Mouse (Mus musculus): ENCODE data around the gene Psmg3.

The Psmg3 gene

DNA sequence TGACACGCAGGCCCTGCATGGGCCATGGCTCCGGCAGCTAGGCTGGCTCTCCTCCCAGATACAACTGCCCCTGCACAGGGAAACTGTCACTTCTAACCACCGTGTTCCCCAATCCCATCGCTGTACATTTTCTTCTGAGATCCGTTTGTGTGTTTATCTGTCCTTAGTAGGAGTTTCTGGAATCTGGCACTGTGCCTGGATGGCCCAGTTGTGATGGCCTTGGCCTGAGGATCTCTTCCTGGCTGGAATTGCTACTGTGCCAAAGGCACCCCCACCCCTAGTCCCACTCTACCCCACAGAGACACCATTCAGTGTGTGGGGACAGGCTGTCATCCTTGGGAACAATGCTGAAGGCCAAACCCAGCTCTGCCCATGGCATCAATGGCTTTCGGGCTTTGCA is 10.7 kb downstream of the Psmg3 start:
- DNase-seq (ENCODE audit: low read depth): no peak

DNA sequence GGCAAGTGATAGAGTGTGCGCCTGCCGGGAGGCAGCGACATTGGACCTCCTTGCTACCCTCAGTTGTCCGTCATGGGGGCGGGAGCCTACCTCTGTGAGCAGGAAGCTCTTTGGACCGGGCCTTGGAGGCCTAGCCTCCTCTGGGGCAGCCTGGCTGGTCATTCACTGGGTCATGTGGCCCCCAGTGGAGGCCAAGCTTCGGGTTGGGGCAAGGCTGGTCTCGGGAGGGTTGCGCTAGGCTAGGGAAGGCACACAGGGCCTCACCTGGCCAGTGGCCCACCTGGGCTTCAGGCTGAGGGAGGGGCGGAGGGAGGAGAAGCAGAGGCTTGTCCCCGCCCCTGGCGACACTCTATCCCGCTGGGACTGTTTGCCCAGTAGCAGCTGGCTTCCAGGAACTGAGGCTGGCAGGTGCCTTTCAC is 12.7 kb downstream of the Psmg3 start:
- no peak for DNase-seq (ENCODE audit: low read depth)

DNA sequence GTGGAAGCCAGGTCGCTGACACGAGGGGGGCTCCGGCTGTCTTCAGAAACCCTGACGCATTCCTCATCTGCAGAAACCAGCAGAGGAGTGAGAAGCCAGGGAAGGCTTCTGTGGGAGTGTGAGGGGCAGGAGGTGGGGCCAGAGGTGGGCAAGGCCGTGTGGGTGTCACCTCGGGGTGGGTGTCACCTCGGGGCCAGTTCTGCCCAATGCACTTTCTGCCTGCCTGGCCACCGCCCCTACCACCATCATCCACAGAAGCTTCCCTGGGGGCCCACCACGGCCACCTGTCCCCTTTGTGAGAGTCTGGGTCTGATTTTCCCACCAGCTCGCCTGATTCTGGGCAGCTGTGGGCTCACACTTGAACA is 13.6 kb downstream of the Psmg3 start:
- no peak for DNase-seq (ENCODE audit: low read depth)

DNA sequence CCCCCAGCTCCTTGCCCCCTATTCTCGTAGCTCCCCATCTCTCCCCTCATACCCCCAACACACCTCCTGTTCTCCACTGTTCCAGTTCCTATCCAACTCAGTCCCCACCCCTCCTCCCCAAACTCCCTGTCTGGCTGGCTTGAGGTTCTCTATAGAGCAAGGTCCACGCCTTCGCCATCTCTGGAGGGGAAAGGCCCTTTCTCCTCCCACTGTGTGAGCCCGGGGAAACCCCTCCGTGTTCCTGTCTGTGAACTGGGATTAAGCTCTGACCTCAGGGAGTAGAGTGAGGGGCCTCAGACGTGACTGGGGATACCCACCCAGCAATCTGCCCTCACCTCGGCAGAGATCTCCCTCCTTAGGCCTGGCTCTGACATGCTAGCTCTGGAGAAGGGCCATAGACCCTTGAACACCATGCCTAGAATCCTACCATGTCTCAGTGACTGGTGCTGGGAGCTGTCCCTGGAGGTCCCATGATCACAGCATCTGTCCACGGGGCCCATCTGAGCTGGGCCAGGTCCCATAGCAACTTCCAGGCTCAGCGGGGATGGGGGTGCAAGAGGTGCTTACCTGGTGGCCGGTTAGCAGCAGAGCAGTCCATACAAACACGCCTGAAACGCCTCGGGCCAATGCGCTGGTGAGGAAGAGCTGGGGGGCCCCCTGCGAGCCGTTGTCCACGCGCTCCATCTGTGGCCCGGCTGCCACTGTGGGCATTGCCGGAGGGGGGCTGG is 14.1 kb downstream of the Psmg3 start:
- DNase-seq (ENCODE audit: low read depth): no peak

DNA sequence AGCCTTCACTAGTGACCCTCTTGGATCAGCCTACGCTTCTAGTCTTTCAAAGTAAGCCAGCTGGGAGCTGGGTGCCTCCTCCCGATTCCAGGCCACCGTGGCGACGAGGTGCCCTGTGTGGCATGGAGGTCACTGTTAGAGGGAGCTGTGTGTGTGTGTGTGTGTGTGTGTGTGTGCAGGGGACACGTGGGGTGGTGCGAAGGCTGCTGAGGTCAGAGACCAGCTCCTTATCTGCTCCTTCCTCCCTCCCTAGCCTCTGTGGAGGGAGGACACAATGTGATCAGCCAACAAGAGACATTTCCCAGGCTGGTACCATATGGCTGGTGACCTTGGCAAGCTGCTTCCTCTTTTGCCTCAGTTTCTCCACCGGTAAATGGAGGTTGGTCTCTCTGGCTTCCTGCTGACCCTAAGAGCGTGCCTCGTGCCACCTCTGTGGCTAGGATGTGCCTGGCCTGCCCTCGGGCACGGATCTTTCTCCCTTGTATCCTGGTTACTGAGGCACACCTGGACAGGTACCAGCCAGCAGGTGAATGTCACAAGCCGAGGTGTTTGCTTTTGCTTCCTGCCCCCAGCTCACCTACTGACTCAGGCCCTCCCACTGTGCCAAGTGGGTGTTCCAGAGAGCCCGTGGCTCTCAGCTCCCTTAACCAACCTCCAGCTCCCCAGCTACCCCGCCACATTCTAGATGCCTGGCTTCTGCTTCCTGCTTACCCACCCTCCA is 14.8 kb downstream of the Psmg3 start:
- DNase-seq (ENCODE audit: low read depth): no peak

DNA sequence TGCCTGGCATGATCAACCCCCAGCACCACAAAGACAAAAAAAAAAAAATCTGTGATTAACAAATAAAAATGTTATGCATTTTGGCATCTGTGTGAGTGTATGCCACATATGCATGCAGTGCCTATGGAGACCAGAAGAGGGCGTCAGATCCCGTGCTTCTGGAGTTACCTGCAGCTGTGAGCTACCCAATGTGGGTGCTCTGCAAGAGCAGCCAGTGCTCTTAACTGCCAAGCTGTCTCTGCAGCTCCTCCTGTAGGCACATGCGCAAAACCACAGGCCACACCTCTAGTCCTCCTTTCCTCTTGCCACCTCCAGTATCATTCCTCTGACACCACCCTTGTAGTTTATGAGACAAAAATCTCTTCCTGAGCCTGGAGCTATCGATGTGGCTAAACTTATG is 17.3 kb downstream of the Psmg3 start:
- no peak for DNase-seq (ENCODE audit: low read depth)

DNA sequence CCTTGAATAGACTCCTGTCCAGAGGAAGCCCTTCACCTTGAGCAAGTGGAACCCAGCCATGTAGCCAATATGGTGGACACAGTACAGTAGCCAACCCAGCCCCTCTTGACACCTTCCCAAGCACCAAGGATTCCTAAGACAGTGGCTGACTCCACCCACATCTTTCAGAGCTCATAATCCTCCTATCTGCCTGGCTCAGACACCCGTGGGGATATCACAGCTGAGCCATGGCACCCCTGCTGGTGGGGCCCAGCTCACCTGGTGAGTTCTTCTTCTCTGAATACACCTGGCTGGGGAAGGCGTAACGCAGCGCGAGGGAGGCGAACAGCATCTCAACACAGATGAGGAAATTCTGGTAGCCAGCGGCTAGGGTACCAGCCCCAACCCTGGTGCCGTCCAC is 20.8 kb downstream of the Psmg3 start:
- DNase-seq (ENCODE audit: low read depth): no peak

DNA sequence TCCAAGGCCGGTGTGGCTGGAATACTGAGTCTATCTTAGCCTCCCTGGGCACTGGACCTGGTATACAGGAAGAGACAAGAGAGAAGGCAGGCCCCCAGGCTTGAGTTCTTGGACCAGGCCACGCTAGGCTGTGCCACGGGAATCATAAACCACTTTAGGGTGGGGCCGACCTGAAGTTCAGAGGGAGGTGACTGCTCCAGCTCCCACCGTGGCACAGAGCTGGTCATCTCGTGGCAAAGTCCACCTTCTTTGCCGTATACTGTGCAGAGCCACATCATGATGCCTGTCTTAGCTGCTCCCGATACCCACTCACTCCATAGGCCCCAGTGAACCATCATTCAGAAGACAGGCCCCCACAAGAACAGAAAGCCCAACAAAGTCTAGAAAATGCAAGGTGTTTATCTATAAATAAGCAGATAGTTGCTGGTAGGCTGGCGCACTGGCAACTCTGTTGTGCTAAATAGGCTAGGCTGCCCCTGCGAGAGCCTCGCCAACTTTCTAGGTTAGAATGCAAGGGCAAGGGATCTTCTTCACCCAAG is 22.0 kb downstream of the Psmg3 start:
- no peak for DNase-seq (ENCODE audit: low read depth)

DNA sequence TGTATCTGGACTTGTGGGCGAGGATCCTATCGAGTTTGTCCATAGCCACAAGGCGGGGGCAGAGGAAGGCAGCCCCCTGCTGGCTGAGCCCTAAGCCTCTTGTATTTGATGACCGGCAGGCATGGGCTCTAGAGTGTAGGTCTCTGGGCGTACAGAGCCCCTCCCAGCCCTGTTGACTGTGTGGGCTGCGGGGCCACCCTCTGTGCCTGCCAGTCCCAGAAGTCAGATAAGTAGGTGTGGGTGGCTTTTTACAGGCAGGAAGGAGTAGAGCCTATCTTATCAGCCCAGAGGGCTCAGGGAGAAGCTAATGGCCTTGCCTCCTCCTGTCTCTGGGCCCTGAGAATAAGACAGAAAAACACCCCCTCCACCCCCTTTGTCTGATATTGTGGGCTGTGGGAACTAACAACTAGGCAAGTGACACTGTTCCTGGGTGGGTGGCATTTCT is 22.6 kb downstream of the Psmg3 start:
- DNase-seq (ENCODE audit: low read depth): no peak

DNA sequence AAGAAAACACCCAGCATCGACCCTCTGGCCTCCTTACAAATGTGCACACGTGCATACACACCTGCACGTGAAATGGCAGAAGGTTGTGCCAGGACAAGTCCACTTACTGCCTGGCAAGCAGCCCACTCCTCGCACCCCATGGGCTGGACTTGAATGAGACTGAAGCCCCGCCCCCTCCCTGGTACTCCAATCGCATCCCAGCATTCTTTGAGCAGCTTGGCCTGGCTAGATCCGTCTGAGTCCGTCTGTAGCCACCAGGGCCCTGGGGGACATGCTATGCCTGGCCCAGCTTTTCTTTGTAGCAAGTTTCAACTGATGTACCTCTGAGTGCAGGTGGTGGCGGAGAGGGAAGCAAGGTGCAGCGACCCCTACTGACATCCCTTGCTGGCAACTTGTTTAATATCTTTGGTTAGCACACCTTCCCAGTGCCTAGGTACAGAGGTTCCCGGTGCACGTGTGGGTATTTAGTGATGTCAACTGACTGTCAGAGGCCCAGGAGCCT is 23.0 kb downstream of the Psmg3 start:
- DNase-seq (ENCODE audit: low read depth): no peak

DNA sequence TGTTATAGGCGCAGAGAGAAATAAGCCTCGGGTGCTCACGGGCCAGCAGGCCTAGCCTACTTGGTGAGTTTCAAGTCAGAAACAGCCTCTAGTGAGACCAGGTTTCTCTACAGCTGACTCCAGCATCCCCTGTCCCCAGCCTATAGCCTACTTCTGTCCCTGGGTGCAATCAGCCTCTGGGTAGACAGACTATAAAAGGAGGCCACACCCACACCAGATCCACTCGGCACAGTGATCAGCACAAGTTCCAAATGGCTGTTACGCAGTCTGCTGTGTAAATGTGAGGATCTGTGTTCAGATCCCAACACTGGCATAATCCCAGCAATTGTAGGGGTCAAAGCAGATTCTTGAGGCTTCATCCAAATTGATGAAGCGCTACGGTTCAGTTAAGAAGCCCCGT is 23.5 kb downstream of the Psmg3 start:
- DNase-seq (ENCODE audit: low read depth): no peak

DNA sequence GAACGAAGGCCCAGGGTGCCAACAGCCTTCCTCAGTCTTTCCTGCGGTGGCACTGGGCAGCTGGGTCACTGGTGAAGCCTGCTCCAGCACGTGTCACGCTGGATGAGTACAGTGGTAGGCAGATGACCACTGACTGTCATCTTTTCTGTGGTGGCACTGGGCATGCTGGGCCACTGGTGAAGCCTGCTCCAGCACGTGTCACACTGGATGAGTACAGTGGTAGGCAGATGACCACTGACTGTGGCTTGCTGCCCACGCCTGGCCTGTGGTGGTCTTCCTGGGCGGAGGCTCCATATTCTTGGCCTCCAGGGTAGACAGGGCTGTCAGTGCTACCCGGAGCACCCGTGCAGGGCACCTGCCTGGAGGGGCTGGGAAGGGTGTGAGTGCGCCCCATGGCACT is 24.8 kb downstream of the Psmg3 start:
- DNase-seq (ENCODE audit: low read depth): no peak

DNA sequence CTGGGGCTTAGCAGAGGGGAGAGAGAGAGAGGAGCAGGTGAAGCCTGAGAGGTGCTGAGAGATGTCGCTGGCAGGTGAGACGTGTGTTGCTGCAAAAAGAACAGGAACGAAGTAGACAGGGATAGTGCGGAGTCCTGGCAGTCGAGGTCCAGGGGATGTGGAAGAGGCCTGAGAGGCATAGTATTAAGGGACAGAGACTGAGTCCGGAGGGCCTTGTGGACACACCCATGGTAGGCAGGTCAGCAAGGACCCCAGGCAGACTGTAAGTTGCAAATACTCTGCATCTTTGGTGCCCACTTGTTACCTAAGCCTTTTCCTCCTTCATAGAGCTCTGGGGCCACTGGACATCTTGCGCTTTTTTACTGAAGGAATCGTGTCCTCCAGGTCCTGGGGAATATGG is 25.5 kb downstream of the Psmg3 start:
- DNase-seq (ENCODE audit: low read depth): no peak

DNA sequence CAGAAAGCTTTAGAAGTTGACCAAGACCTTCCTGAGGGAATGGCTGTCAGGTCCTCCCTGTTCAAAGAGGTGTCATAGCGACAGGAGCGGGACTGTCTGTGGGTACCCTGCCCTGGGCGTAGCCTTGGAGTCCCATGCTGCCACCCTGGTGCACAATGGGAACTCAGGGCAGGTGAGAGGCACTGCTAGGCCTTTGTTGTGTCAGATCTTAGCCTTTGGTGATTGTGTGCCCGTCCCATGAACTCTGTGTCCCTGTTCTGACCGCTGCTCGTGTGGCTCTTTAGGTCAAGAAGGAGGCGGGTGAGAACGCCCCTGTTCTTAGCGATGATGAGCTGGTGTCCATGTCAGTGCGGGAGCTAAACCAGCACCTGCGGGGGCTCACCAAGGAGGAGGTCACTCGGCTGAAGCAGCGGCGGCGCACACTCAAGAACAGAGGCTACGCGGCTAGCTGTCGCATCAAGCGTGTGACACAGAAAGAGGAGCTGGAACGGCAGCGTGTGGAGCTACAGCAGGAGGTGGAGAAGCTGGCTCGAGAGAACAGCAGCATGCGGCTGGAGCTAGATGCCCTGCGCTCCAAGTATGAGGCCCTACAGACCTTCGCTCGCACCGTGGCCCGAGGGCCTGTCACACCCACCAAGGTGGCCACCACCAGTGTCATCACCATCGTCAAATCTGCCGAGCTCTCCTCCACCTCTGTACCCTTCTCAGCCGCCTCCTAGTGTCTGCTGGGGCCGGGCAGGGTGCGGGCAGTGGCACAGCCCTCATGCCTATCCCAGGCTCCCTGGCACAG is 26.7 kb downstream of the Psmg3 start:
- no peak for DNase-seq (ENCODE audit: low read depth)

DNA sequence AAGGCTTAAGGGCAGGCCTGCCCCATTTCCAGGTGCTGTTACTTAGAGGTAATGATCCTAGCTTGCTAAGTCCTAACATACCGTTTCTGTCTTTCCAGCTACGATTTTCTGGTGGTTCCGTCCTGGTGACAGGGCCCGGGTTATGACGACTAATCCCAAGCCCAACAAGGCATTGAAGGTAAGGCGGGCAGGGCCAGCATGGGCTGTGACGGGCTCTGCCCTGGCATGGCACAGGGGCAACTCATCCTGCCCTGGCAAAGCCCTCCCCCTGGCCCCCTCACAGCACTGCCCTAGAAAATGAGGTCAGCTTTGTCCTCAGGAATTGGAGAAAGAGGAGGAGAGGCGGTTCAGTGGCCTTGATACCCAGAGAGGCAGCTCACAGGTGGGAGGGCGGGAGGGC is 27.6 kb downstream of the Psmg3 start:
- no peak for DNase-seq (ENCODE audit: low read depth)

DNA sequence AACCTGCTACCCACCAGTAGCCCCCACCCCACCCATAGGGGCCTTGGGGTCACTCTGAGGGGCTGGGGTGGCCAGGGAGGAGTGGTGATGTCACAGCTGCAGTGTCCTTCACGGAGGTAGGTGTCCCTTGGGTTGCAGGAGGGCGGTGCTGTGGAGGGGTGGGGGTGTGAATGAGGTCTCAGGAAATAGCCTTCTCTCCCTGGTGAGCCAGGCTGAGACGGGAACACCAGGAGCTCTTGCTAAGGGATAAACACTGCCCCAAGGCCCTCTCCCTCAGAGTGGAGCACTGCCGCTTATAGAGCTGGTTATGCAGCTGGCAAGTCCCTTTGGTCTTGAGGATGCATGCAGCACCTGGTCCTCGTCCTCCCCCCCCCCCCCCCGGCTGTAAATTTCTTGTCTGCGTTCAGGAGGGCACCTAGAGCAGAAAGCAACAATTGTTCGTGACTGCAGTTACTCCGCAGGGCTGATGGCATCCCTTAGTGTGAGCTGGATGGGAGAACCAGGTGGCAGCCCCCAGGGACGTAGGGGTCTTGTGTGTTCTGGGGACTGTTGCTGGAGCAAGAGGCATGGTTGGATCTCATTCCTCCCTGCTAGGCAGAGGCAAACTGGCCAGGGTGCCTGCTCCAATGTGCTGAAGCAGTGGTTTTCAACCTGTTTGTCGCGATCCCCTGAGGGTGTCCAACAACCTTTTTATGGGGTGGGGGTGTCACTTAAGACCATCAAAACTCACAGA is 28.4 kb downstream of the Psmg3 start:
- DNase-seq (ENCODE audit: low read depth): no peak

DNA sequence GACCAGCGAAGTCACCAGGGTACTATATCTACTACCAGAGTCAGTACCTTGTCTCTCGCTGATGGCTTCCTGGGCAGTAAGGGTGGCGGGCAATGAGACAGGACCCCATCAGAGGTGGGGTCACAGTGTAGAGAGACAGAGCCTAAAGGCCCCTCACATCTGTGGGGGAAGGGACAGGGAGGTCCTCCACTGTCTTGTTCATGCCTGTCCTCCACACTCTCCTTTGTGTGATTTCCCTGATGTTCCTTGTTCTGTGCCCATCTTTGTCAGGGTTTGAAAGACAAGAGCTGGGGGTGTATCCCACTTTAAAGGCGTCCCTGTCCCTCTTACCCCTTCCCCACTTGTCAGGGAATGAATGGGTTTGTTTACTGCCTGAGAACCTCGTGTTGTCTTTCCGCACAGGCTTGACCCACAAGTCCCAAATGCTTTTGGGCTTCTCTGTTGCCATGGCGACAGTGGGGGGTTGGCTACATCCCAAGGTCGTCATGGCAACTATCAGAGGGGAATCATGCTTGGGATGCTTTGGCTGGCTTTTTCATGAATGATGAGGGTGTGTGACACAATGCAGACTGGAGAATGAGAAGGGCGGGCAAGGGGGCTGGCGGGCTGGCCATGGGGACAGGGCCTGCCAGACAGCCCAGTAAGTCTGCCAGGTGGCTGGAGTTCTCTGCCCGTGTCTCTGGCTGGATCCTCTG is 29.1 kb downstream of the Psmg3 start:
- no peak for DNase-seq (ENCODE audit: low read depth)

DNA sequence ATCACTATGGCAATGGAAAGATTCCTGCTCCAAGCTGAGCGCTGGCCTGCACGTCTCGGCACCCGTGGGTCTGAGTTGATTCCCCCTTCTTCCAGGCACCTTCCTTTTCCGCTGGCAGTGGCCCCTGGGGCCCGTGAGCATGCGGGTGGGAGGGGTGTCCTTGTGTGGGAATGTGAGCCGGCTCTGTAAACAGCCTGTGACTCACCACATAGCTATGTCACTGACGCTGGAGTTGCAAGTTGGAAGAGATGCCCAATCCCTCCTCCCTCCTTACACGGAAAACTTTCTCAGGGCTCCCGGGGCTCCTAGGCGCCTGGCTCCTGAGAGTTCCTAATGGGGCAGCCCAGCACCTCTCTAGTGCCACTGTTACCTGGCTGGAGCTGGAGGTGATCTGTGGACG is 29.8 kb downstream of the Psmg3 start:
- no peak for DNase-seq (ENCODE audit: low read depth)

DNA sequence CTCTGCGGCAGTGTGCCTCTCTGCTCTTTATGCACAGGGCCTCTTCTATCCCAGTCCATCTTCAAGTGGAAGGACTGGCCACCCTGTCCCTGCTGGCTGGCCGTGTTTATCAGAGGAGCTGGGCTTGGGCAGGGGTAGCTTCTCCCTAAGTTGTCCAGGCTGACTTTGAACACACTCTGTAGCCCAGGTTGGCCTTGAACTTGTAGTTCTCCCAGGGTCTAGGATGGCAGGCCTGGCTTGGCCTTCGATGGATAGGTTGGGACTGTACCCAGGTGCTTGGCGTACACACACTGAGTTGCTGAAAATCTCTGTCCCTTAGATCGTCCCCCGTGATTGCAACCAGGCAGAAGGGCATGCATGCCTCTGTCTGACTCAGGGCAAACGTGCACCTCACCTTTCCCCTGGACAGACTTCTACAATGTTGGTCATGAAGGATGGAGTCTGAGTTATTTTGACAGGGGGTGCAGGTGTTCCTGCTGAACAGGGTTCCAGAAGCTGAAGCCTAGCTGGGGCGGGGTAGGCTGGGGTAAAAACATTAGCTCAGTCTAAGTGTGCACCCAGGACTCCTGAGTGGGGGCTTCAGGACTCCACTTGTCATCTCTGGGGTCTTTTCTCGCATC is 30.6 kb downstream of the Psmg3 start:
- no peak for DNase-seq (ENCODE audit: low read depth)

DNA sequence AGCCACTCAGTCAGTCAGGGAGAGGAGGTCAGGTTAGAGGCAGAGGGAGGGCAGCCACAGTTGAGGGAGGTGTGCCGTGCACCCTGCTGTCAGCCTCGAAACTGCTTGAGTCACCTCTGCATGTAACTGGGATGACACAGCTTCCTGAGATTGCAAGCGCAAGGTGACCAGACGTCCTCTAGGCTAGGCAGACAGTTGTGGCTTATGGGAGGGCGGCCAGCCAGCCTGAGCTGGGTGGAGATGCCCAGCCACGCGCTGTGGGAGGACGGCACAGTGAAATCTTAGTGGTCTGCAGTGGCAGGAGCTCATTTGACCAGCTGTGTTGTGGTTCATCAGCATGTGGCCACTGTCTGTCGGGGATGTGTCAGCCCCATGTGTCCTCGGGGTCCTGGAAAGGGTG is 31.7 kb downstream of the Psmg3 start:
- DNase-seq (ENCODE audit: low read depth): no peak

DNA sequence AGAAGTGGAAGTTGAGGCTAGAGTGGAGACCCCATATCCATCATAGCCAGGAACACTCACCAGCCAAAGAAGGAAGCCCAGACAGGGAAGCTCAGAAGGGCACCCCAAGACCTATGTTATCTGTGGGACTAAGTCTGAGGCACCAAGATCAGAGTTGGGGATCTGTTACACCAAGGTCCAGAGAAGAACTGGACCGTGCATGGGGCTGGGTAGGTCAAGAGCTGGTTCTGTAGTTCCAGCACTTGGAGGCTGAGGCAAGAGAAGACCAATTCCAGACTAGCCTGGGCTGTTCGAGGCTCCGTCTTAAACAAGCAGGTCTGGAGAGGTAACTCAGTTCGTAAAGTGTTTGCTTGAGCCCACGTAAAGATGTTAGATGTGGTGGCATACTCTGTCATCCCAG is 32.5 kb downstream of the Psmg3 start:
- no peak for DNase-seq (ENCODE audit: low read depth)

Data from c-Kit-positive CD71-negative TER-119-negative erythroid progenitor cells, embryonic 14.5 days (primary cell).